Mouse (Mus musculus) embryonic fibroblast, embryonic 13.5 days (primary cell): ENCODE data around the gene Kdm1a.

ENCODE experiments used
- CTCF ChIP-seq: IDR thresholded peaks from 2 replicates; pipeline ENCODE4 v1.5.1; 2011; ENCODE audit warnings: mild to moderate bottlenecking, control low read depth, low read length, moderate library complexity, borderline replicate concordance; ENCODE audit not compliant: insufficient read depth
- POLR2A ChIP-seq: IDR thresholded peaks from 2 replicates; pipeline ENCODE4 v1.6.1; 2011; ENCODE audit warnings: low read depth, mild to moderate bottlenecking, control low read depth, low read length, moderate library complexity

DNA sequence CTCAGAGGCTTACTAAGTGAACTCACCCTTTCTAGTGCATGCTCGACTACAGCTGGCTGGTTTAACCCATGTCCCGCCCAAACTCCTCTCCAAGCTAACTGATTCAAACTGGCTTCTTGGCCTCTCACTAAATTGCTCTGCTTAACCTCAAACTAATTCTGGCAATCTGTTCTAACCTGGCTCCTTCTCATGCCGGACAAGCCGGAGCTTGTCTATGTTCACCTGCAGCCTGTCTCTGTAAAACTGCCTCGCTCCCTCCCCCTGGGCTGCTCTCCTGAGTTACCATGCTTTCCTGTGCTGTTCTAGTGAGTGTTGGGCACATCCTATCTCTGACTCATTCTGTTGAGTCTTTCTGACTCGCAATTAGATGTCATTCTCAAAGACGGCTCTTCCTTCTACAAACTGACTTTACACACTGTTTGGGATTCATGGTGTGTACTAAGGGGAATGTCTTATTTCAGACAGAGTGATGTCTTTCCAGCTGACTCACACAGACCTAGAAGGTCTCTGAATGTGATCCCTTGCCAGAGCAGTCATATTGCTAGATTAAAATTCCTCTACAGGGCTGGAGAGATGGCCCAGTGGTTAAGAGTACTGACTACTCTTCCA, 4.2 kb downstream of the Kdm1a start:
- no peak for TF ChIP-seq CTCF
- TF ChIP-seq POLR2A: no peak
